Comparison of ENCODE assay signal across 10 mouse cellular contexts in genomic region chr3:122510240-122510750, GRCm38 (mm10).
A peak's percentile ranks its signal among the peaks of the same experiment; 100 is the strongest.
DNase-seq lines count a peak whose midpoint lies in the region; ATAC-seq lines count a peak whose summit lies in the region.
"Had no signal": no experiment of that assay in that cellular context is flagged by ENCODE, and none has a peak within 500 bp of the region (broad histone marks: within the 10 kb centered on the region; RNA-seq: fewer than 3 reads in every experiment).

No protein-coding gene starts in this region.

- H3K4me2 ChIP-seq in hindbrain, embryonic 16.5 days (ENCODE audit: low read length): no peak overlapping the region
- H3K4me2 ChIP-seq in heart, embryonic 11.5 days: peak overlapping the region; percentile 24
- no peak overlapping the region for H3K4me2 ChIP-seq in kidney, embryonic 16.5 days (replicated peaks; ENCODE audit: low read depth, low read length)

- 89% methylated on average over 14 of the region's 14 CpGs for WGBS in hindbrain, embryonic 10.5 days
- WGBS in hindbrain, embryonic 16.5 days: 89% methylated on average over 14 of the region's 14 CpGs
- WGBS in heart, embryonic 11.5 days (ENCODE audit: insufficient replicate concordance): 53% methylated on average over 14 of the region's 14 CpGs
- 56% methylated on average over 14 of the region's 14 CpGs for WGBS in kidney, embryonic 16.5 days

- peak overlapping the region; percentile 54 for H3K27ac ChIP-seq in hindbrain, embryonic 10.5 days
- H3K27ac ChIP-seq in hindbrain, embryonic 16.5 days (ENCODE audit: low read depth, low read length): no peak overlapping the region
- H3K27ac ChIP-seq in heart, embryonic 11.5 days (ENCODE audit: low read depth, low read length): no peak overlapping the region
- peak overlapping the region; percentile 84 for H3K27ac ChIP-seq in kidney, embryonic 16.5 days (ENCODE audit: low read length)

- no peaks in the 10 kb centered on the region for H3K9me3 ChIP-seq in hindbrain, embryonic 10.5 days
- H3K9me3 ChIP-seq in hindbrain, embryonic 16.5 days (ENCODE audit: control insufficient read depth, low read length): no peaks in the 10 kb centered on the region
- H3K9me3 ChIP-seq in heart, embryonic 11.5 days (replicated peaks; ENCODE audit: control insufficient read depth, low read length): no peaks in the 10 kb centered on the region
- no peaks in the 10 kb centered on the region for H3K9me3 ChIP-seq in kidney, embryonic 16.5 days (ENCODE audit: low read length)

- DNase-seq in hindbrain, embryonic 10.5 days (ENCODE audit: low spot score): no peak
- DNase-seq in ovary, postnatal 14 days (ENCODE audit: low spot score): no peak
- DNase-seq in spleen, adult 18-20 months: no peak
- DNase-seq: left cerebral cortex, postnatal 4 days had no signal

- ATAC-seq in hindbrain, embryonic 16.5 days: no peak
- no peak for ATAC-seq in heart, embryonic 11.5 days (replicated peaks; ENCODE audit: insufficient number of reproducible peaks, low FRiP score, low TSS enrichment)
- no peak for ATAC-seq in kidney, embryonic 16.5 days (ENCODE audit: low FRiP score, low TSS enrichment)
- peak; percentile 17; the same call in 1 of the 2 replicates for ATAC-seq in megakaryocyte-erythroid progenitor cell, adult 5-6 weeks (replicated peaks; ENCODE audit: low FRiP score, low TSS enrichment, poor library complexity, severe bottlenecking)
- no peak for ATAC-seq in cerebellum, adult (ENCODE audit: insufficient number of reproducible peaks, low FRiP score, low TSS enrichment)
- ATAC-seq: inflammation-experienced regulatory T-cells, adult 6 months had no signal

- H3K4me1 ChIP-seq in hindbrain, embryonic 10.5 days (replicated peaks): peaks cover 18% of the 10 kb centered on the region
- H3K4me1 ChIP-seq in hindbrain, embryonic 16.5 days (ENCODE audit: control insufficient read depth, insufficient read depth, low read depth, low read length): peaks cover 3% of the 10 kb centered on the region; the same call in 1 of the 2 replicates
- peaks cover 19% of the 10 kb centered on the region for H3K4me1 ChIP-seq in heart, embryonic 11.5 days (ENCODE audit: control insufficient read depth, insufficient read depth, low read length)
- H3K4me1 ChIP-seq in kidney, embryonic 16.5 days (ENCODE audit: insufficient read depth, low read length): peaks cover 39% of the 10 kb centered on the region

- H3K36me3 ChIP-seq in hindbrain, embryonic 10.5 days: peaks cover 27% of the 10 kb centered on the region
- no peaks in the 10 kb centered on the region for H3K36me3 ChIP-seq in hindbrain, embryonic 16.5 days (ENCODE audit: control insufficient read depth, insufficient read depth, low read length)
- no peaks in the 10 kb centered on the region for H3K36me3 ChIP-seq in heart, embryonic 11.5 days (ENCODE audit: control insufficient read depth, insufficient read depth, low read length)
- no peaks in the 10 kb centered on the region for H3K36me3 ChIP-seq in kidney, embryonic 16.5 days (ENCODE audit: insufficient read depth, low read length)

- no peak overlapping the region for H3K4me3 ChIP-seq in hindbrain, embryonic 10.5 days
- H3K4me3 ChIP-seq in hindbrain, embryonic 16.5 days (ENCODE audit: low read length): no peak overlapping the region
- H3K4me3 ChIP-seq in heart, embryonic 11.5 days (ENCODE audit: low read depth, low read length): no peak overlapping the region
- no peak overlapping the region for H3K4me3 ChIP-seq in kidney, embryonic 16.5 days (ENCODE audit: low read length)

- H3K27me3 ChIP-seq in hindbrain, embryonic 10.5 days (ENCODE audit: insufficient read depth, poor library complexity, severe bottlenecking): no peaks in the 10 kb centered on the region
- H3K27me3 ChIP-seq in hindbrain, embryonic 16.5 days (replicated peaks; ENCODE audit: control insufficient read depth, insufficient read depth, low read length): no peaks in the 10 kb centered on the region
- H3K27me3 ChIP-seq in heart, embryonic 11.5 days (ENCODE audit: control insufficient read depth, insufficient read depth, low read length): no peaks in the 10 kb centered on the region
- no peaks in the 10 kb centered on the region for H3K27me3 ChIP-seq in kidney, embryonic 16.5 days (ENCODE audit: insufficient read depth, low read length)

- no peak overlapping the region for H3K9ac ChIP-seq in hindbrain, embryonic 16.5 days (ENCODE audit: low read depth, low read length)
- no peak overlapping the region for H3K9ac ChIP-seq in heart, embryonic 11.5 days (ENCODE audit: low read depth, low read length)
- H3K9ac ChIP-seq in kidney, embryonic 16.5 days (replicated peaks; ENCODE audit: low read length): no peak overlapping the region

Comparison
In these comparisons a context has a peak if more than half of its experiments do, and no peak if none do; other contexts are left out.
1. H3K27ac ChIP-seq: peak in hindbrain, embryonic 10.5 days (single experiment) and kidney, embryonic 16.5 days (single experiment); none in hindbrain, embryonic 16.5 days (single experiment) and heart, embryonic 11.5 days (single experiment).